In the genomic region with DNA sequence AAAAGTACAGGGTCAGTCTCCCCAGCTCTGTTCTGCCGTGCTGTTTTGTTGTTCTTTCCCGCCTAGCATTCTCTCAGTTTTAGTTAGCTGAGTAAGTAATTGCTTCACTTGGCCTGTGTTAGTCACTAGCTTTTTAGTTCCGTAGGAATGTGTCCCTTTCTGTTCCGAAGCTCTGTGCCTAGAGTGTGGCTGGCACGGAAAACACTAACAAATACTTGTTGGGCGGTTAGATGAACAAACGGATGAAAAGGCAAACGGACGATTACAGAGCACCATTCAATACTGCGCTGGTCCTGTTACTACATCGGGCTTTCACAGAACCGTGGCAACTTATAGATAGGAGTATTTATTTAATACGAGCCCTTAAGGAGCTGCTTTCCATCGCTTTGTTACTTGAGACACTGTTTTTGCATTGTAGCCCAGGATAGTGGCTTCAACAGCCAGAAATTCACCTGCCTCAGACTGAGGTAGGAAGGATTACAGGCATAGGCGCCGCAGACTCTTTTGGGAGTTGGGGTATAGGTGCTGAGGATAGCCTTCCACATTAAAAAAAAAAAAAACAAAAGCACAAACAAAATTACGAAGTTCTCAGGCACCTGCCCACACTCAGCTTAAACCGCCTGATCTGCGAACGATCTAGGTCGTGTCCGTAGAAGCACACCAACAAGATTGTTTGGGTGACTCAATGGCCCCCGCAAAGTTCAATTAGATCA, we compare ENCODE assay signal across 7 mouse cellular contexts. TPM values are rescaled to one million over a fixed set of nuclear protein-coding genes. Genes with fewer than 3 reads are reported as not detected.
A peak's percentile ranks its signal among the peaks of the same experiment; 100 is the strongest.
DNase-seq lines count a peak whose midpoint lies in the region; ATAC-seq and TF ChIP-seq lines count a peak whose summit lies in the region.

No protein-coding gene starts in this region.

- H3K27ac ChIP-seq in bone marrow, adult 2 months (ENCODE audit: control insufficient read depth, insufficient read depth, low read depth, low read length, poor library complexity), result peak overlapping the region; percentile 26
- H3K27ac ChIP-seq in embryonic fibroblast, embryonic 13.5 days (ENCODE audit: insufficient read depth, low read length), result peak overlapping the region; percentile 87
- H3K27ac ChIP-seq in hindbrain, embryonic 11.5 days (ENCODE audit: low read depth, low read length), result no peak overlapping the region
- peak overlapping the region; percentile 71 for H3K27ac ChIP-seq in midbrain, embryonic 15.5 days

- TF ChIP-seq CTCF in G1E (IDR thresholded peaks at IDR 0.05; ENCODE audit: low read depth, low read length), result no peak
- TF ChIP-seq CTCF in bone marrow, adult 2 months (IDR thresholded peaks at IDR 0.05; ENCODE audit: control insufficient read depth, insufficient read depth, low read length), result no peak
- TF ChIP-seq CTCF in embryonic fibroblast, embryonic 13.5 days (IDR thresholded peaks at IDR 0.05; ENCODE audit: borderline replicate concordance, insufficient read depth, low read length), result no peak

- WGBS in bone marrow, adult 2 months, result 8% methylated on average over 23 of the region's 23 CpGs
- WGBS in hindbrain, embryonic 11.5 days, result 5% methylated on average over 23 of the region's 23 CpGs
- WGBS in midbrain, embryonic 15.5 days, result 5% methylated on average over 23 of the region's 23 CpGs

- H3K9me3 ChIP-seq in G1E (replicated peaks), result no peaks in the 10 kb centered on the region
- H3K9me3 ChIP-seq in hindbrain, embryonic 11.5 days (ENCODE audit: control insufficient read depth, low read length), result no peaks in the 10 kb centered on the region
- no peaks in the 10 kb centered on the region for H3K9me3 ChIP-seq in midbrain, embryonic 15.5 days

- no peak for DNase-seq in G1E (ENCODE audit: low spot score)
- DNase-seq in hindbrain, embryonic 11.5 days (ENCODE audit: low spot score), result peak; percentile 38
- DNase-seq in liver, result peak; percentile 21
- no peak for DNase-seq in left cerebral cortex, adult 11 months (ENCODE audit: low spot score)

- H3K4me3 ChIP-seq in G1E (ENCODE audit: low read depth, low read length), result peak overlapping the region; percentile 99
- H3K4me3 ChIP-seq in bone marrow, adult 2 months (replicated peaks; ENCODE audit: control insufficient read depth, low read depth, low read length), result peak overlapping the region; percentile 96
- H3K4me3 ChIP-seq in embryonic fibroblast, embryonic 13.5 days (ENCODE audit: insufficient read depth, low read length), result peak overlapping the region; percentile 26
- H3K4me3 ChIP-seq in hindbrain, embryonic 11.5 days (ENCODE audit: low read depth, low read length), result peak overlapping the region; percentile 60
- peak overlapping the region; percentile 98 for H3K4me3 ChIP-seq in midbrain, embryonic 15.5 days

- H3K4me1 ChIP-seq in G1E (ENCODE audit: insufficient read depth, low read depth, low read length), result peaks cover 37% of the 10 kb centered on the region
- H3K4me1 ChIP-seq in bone marrow, adult 2 months (ENCODE audit: control insufficient read depth, insufficient read depth, low read length), result peaks cover 4% of the 10 kb centered on the region; the same call in 1 of the 2 replicates
- H3K4me1 ChIP-seq in embryonic fibroblast, embryonic 13.5 days (ENCODE audit: control insufficient read depth, insufficient read depth, low read length), result peaks cover 2% of the 10 kb centered on the region
- H3K4me1 ChIP-seq in hindbrain, embryonic 11.5 days (replicated peaks; ENCODE audit: control insufficient read depth, insufficient read depth, low read length), result no peaks in the 10 kb centered on the region
- peaks cover 30% of the 10 kb centered on the region for H3K4me1 ChIP-seq in midbrain, embryonic 15.5 days

- H3K36me3 ChIP-seq in G1E (replicated peaks), result peaks cover 23% of the 10 kb centered on the region
- H3K36me3 ChIP-seq in hindbrain, embryonic 11.5 days (ENCODE audit: control insufficient read depth, insufficient read depth, low read length), result no peaks in the 10 kb centered on the region
- H3K36me3 ChIP-seq in midbrain, embryonic 15.5 days (replicated peaks), result no peaks in the 10 kb centered on the region

- peak overlapping the region; percentile 59 for H3K4me2 ChIP-seq in hindbrain, embryonic 11.5 days (replicated peaks; ENCODE audit: low read depth, low read length)
- H3K4me2 ChIP-seq in midbrain, embryonic 15.5 days, result peak overlapping the region; percentile 92

- peak overlapping the region; percentile 69 for H3K9ac ChIP-seq in hindbrain, embryonic 11.5 days (ENCODE audit: low read depth, low read length)
- peak overlapping the region; percentile 47 for H3K9ac ChIP-seq in midbrain, embryonic 15.5 days

- peaks cover 11% of the 10 kb centered on the region for H3K27me3 ChIP-seq in G1E (ENCODE audit: insufficient read depth, low read length)
- no peaks in the 10 kb centered on the region for H3K27me3 ChIP-seq in hindbrain, embryonic 11.5 days (ENCODE audit: control insufficient read depth, insufficient read depth, low read length)
- H3K27me3 ChIP-seq in midbrain, embryonic 15.5 days (replicated peaks), result no peaks in the 10 kb centered on the region

- TF ChIP-seq POLR2A in bone marrow, adult 2 months (IDR thresholded peaks at IDR 0.05; ENCODE audit: borderline replicate concordance, control insufficient read depth, low read depth, low read length), result no peak
- TF ChIP-seq POLR2A in embryonic fibroblast, embryonic 13.5 days (IDR thresholded peaks at IDR 0.05; ENCODE audit: low read depth, low read length), result 0 out of 2 replicates have a peak, but pooled peaks have one; percentile 40

- ATAC-seq in G1E (ENCODE audit: extremely low read depth, insufficient number of reproducible peaks, low FRiP score, poor library complexity, severe bottlenecking), result no peak
- no peak for ATAC-seq in hindbrain, embryonic 11.5 days (ENCODE audit: low FRiP score)
- no peak; the same call in 1 of the 2 replicates for ATAC-seq in midbrain, embryonic 15.5 days (replicated peaks)

RNA-seq across cellular contexts. Expression of gene Rab3gap2, which starts 0.6 kb away (rescaled TPM):
- total RNA-seq in G1E (2014; fragmentation: Nextera tagmentation) (22.0 and 25.9 TPM in 2 replicates), G1E (2017) (28.1 and 30.8 TPM in 2 replicates)
- 6.6 and 8.5 TPM in 2 replicates for polyA plus RNA-seq in G1E (2012)
- polyA plus RNA-seq in bone marrow, adult 2 months (2011; ENCODE audit: insufficient read depth, insufficient read length, low replicate concordance, missing spikeins), result 11.1 and 30.1 TPM in 2 replicates
- 42.4 and 49.5 TPM in 2 replicates for polyA plus RNA-seq in embryonic fibroblast, embryonic 13.5 days (2011; ENCODE audit: insufficient read length, low read depth, missing spikeins)
- 23.3 and 23.6 TPM in 2 replicates for polyA plus RNA-seq in hindbrain, embryonic 11.5 days (2014; fragmentation: Nextera tagmentation; extraction: Ambion mirVana)
- polyA plus RNA-seq in midbrain, embryonic 15.5 days (2015; fragmentation: Nextera tagmentation; extraction: Ambion mirVana), result 25.0 and 26.9 TPM in 2 replicates

Comparison
In these comparisons a context has a peak if more than half of its experiments do, and no peak if none do; other contexts are left out.
1. DNase-seq: peak in hindbrain, embryonic 11.5 days (single experiment) and liver (single experiment); none in G1E (single experiment) and left cerebral cortex, adult 11 months (single experiment).
2. H3K4me3 ChIP-seq: peak in every context shown above with its lines; median percentile 99 in G1E; 98 in midbrain, embryonic 15.5 days; 96 in bone marrow, adult 2 months; 60 in hindbrain, embryonic 11.5 days; 26 in embryonic fibroblast, embryonic 13.5 days.